Mouse (Mus musculus) liver, adult 2 months (tissue): ENCODE results near the gene Zc3h12d. TPM values are rescaled to one million over a fixed set of nuclear protein-coding genes. Genes with fewer than 3 reads are reported as not detected.

Experiments
- DNase-seq: peaks from one replicate; pipeline ENCODE4 v3.0.0-alpha.2; 2011; ENCODE audit warnings: low read depth, low spot score; ENCODE audit errors: extremely low read depth
- H3K27ac ChIP-seq: fragments of 200-500 bp; replicated peaks from 2 replicates; pipeline ENCODE4 v1.5.1; 2012; ENCODE audit warnings: low read depth, mild to moderate bottlenecking, control low read depth, inconsistent platforms, low read length; ENCODE audit not compliant: insufficient read depth
- H3K27me3 ChIP-seq: fragments of 200-500 bp; 2 replicates; pipeline ENCODE4 v1.6.1; 2012; ENCODE audit warnings: mild to moderate bottlenecking, moderate library complexity, low read length, inconsistent platforms; ENCODE audit not compliant: control insufficient read depth, insufficient read depth
- H3K36me3 ChIP-seq: fragments of 200-500 bp; 2 replicates; pipeline ENCODE4 v1.6.1; 2012; ENCODE audit warnings: low read length, inconsistent platforms; ENCODE audit not compliant: control insufficient read depth, insufficient read depth
- H3K4me1 ChIP-seq: fragments of 200-500 bp; 2 replicates; pipeline ENCODE4 v1.6.1; 2011; ENCODE audit warnings: low read length; ENCODE audit not compliant: control insufficient read depth, insufficient read depth
- H3K4me3 ChIP-seq: fragments of 200-500 bp; 2 replicates; pipeline ENCODE4 v1.5.1; 2011; ENCODE audit warnings: low read depth, mild to moderate bottlenecking, control low read depth, low read length, moderate library complexity; ENCODE audit not compliant: insufficient read depth
- H3K79me2 ChIP-seq: fragments of 200-500 bp; 2 replicates; pipeline ENCODE4 v1.6.1; 2012; ENCODE audit warnings: inconsistent platforms, mild to moderate bottlenecking, low read length, moderate library complexity; ENCODE audit not compliant: control insufficient read depth, insufficient read depth
- H3K9ac ChIP-seq: fragments of 200-500 bp; 2 replicates; pipeline ENCODE4 v1.6.1; 2012; ENCODE audit warnings: low read depth, mild to moderate bottlenecking, control low read depth, inconsistent platforms, low read length
- CTCF ChIP-seq: fragments of 200-500 bp; IDR thresholded peaks from 2 replicates; pipeline ENCODE4 v1.5.1; 2011; ENCODE audit warnings: low read depth, low read length, control low read depth
- POLR2A ChIP-seq: fragments of 200-500 bp; IDR thresholded peaks from 2 replicates; pipeline ENCODE4 v1.6.1; 2011; ENCODE audit warnings: low read length, control low read depth; ENCODE audit not compliant: insufficient read depth; ENCODE audit errors: extremely low read depth
- WGBS: fragments of 180-500 bp; shearing (Covaris S2); methylation state at CpG from one replicate; pipeline ENCODE4 v1.1.7; 2018; 5-methylcytosine and 5-hydroxymethylcytosine counted together
- polyA plus RNA-seq: library from polyadenylated mRNA; depleted of rRNA; stranded (reverse); fragments of >200 nt; gene quantifications from 2 replicates; pipeline ENCODE4 v1.2.3, GENCODE M21; 2012
- total RNA-seq: library from RNA; depleted of rRNA; stranded (reverse); fragments of >200 nt; gene quantifications from 2 replicates; pipeline ENCODE4 v1.2.3, GENCODE M21; 2014

Zc3h12d gene
- total and polyA plus RNA-seq, 2 experiments, result 1.6 to 2.2 TPM

- Histone ChIP-seq H3K4me3 (no peak overlapping the region), H3K79me2 (no peaks in the 10 kb centered on the region), H3K27me3 (no peaks in the 10 kb centered on the region), H3K27ac (no peak overlapping the region), H3K36me3 (no peaks in the 10 kb centered on the region), H3K9ac (no peak overlapping the region), H3K4me1 (peaks cover 5% of the 10 kb centered on the region; the same call in 1 of the 2 replicates)
- WGBS, result 95% methylated on average over 25 of the region's 25 CpGs
- DNase-seq, result no peak
- TF ChIP-seq POLR2A (no peak), CTCF (no peak)
Measured at GRCm38 (mm10) chr10:7861937-7862657, 29.8 kb downstream of the Zc3h12d start.

- H3K4me1 ChIP-seq, result peaks cover 5% of the 10 kb centered on the region; the same call in 1 of the 2 replicates
- H3K79me2 ChIP-seq, result no peaks in the 10 kb centered on the region
- H3K9ac ChIP-seq, result no peak overlapping the region
- H3K27me3 ChIP-seq, result no peaks in the 10 kb centered on the region
- TF ChIP-seq POLR2A (no peak), CTCF (no peak)
- DNase-seq, result peak; percentile 93
- H3K36me3 ChIP-seq, result no peaks in the 10 kb centered on the region
- no peak overlapping the region for H3K27ac ChIP-seq
- WGBS, result 80% methylated on average over 6 of the region's 6 CpGs
- H3K4me3 ChIP-seq, result no peak overlapping the region
Measured at GRCm38 (mm10) chr10:7863411-7863810, 31.1 kb downstream of the Zc3h12d start.

GRCm38 (mm10) chr10:7864184-7864583 is 31.9 kb downstream of the Zc3h12d start:
- Histone ChIP-seq H3K36me3 (no peaks in the 10 kb centered on the region), H3K9ac (no peak overlapping the region), H3K4me3 (no peak overlapping the region), H3K79me2 (no peaks in the 10 kb centered on the region), H3K27ac (no peak overlapping the region), H3K4me1 (peaks cover 5% of the 10 kb centered on the region; the same call in 1 of the 2 replicates), H3K27me3 (no peaks in the 10 kb centered on the region)
- WGBS, result 32% methylated on average over 6 of the region's 6 CpGs
- DNase-seq, result peak; percentile 76
- TF ChIP-seq POLR2A (no peak), CTCF (no peak)

GRCm38 (mm10) chr10:7864806-7865205 is 32.5 kb downstream of the Zc3h12d start:
- H3K36me3 ChIP-seq, result no peaks in the 10 kb centered on the region
- peak; percentile 89 for DNase-seq
- TF ChIP-seq CTCF, result no peak
- no peak overlapping the region for H3K27ac ChIP-seq
- no peaks in the 10 kb centered on the region for H3K79me2 ChIP-seq
- no peak overlapping the region for H3K9ac ChIP-seq
- WGBS, result 29% methylated on average over 3 of the region's 3 CpGs
- peaks cover 5% of the 10 kb centered on the region; the same call in 1 of the 2 replicates for H3K4me1 ChIP-seq
- no peak overlapping the region for H3K4me3 ChIP-seq
- H3K27me3 ChIP-seq, result no peaks in the 10 kb centered on the region

- no peak for TF ChIP-seq CTCF
- no peak for TF ChIP-seq POLR2A
- H3K4me1 ChIP-seq, result peaks cover 5% of the 10 kb centered on the region; the same call in 1 of the 2 replicates
- H3K9ac ChIP-seq, result no peak overlapping the region
- H3K79me2 ChIP-seq, result no peaks in the 10 kb centered on the region
- H3K4me3 ChIP-seq, result no peak overlapping the region
- no peaks in the 10 kb centered on the region for H3K36me3 ChIP-seq
- DNase-seq, result no peak
- WGBS, result 69% methylated on average over 48 of the region's 50 CpGs
- H3K27me3 ChIP-seq, result no peaks in the 10 kb centered on the region
- H3K27ac ChIP-seq, result no peak overlapping the region
Measured at GRCm38 (mm10) chr10:7866762-7867665, 34.7 kb downstream of the Zc3h12d start.

GRCm38 (mm10) chr10:7867666-7868030 is 35.4 kb downstream of the Zc3h12d start:
- H3K79me2 ChIP-seq, result no peaks in the 10 kb centered on the region
- no peak overlapping the region for H3K27ac ChIP-seq
- no peak for DNase-seq
- H3K9ac ChIP-seq, result no peak overlapping the region
- H3K36me3 ChIP-seq, result no peaks in the 10 kb centered on the region
- TF ChIP-seq CTCF, result no peak
- TF ChIP-seq POLR2A, result no peak
- peaks cover 5% of the 10 kb centered on the region; the same call in 1 of the 2 replicates for H3K4me1 ChIP-seq
- 64% methylated on average over 21 of the region's 21 CpGs for WGBS
- H3K27me3 ChIP-seq, result no peaks in the 10 kb centered on the region
- H3K4me3 ChIP-seq, result no peak overlapping the region
